Mouse (Mus musculus) stomach, embryonic 14.5 days (tissue): ENCODE measurements around the gene Myh14. TPM values are rescaled to one million over a fixed set of nuclear protein-coding genes. Genes with fewer than 3 reads are reported as not detected.

Experiments used
- ATAC-seq: fragments of 200-750 bp; cut with Nextera tagmentation; 2 replicates; pipeline ENCODE4 v1.8.0; 2017; ENCODE audit warnings: low read depth, moderate TSS enrichment; ENCODE audit not compliant: insufficient number of reproducible peaks, insufficient read depth, low FRiP score
- H3K27ac ChIP-seq: fragments of 300-500 bp; sonication (generic); 2 replicates; pipeline ENCODE4 v1.5.1; 2014; ENCODE audit warnings: mild to moderate bottlenecking, low read length, moderate library complexity, mixed read lengths
- H3K27me3 ChIP-seq: fragments of 300-500 bp; sonication (generic); 2 replicates; pipeline ENCODE4 v1.6.1; 2014; ENCODE audit warnings: low read length, control low read depth, mixed read lengths; ENCODE audit not compliant: control insufficient read depth, insufficient read depth
- H3K36me3 ChIP-seq: fragments of 300-500 bp; sonication (generic); 2 replicates; pipeline ENCODE4 v1.6.1; 2014; ENCODE audit warnings: mild to moderate bottlenecking, control low read depth, low read length, moderate library complexity, mixed read lengths; ENCODE audit not compliant: control insufficient read depth, insufficient read depth
- H3K4me1 ChIP-seq: fragments of 300-500 bp; sonication (generic); 2 replicates; pipeline ENCODE4 v1.6.1; 2014; ENCODE audit warnings: low read length, control low read depth, mixed read lengths; ENCODE audit not compliant: control insufficient read depth, insufficient read depth
- H3K4me2 ChIP-seq: fragments of 300-500 bp; sonication (generic); replicated peaks from 2 replicates; pipeline ENCODE4 v1.6.1; 2014; ENCODE audit warnings: low read depth, low read length, control low read depth
- H3K4me3 ChIP-seq: fragments of 300-500 bp; sonication (generic); 2 replicates; pipeline ENCODE4 v1.5.1; 2014; ENCODE audit warnings: low read depth, low read length, control low read depth
- H3K9ac ChIP-seq: fragments of 300-500 bp; sonication (generic); replicated peaks from 2 replicates; pipeline ENCODE4 v1.6.1; 2014; ENCODE audit warnings: low read depth, mild to moderate bottlenecking, control low read depth, low read length, moderate library complexity, mixed read lengths
- H3K9me3 ChIP-seq: fragments of 300-500 bp; sonication (generic); 2 replicates; pipeline ENCODE4 v1.6.1; 2016; ENCODE audit warnings: low read depth, low read length, control low read depth; ENCODE audit not compliant: control insufficient read depth
- WGBS: fragments of 180-500 bp; shearing (Covaris S2); extraction: QIAGEN DNeasy Blood & Tissue Kit; methylation state at CpG from one replicate; pipeline ENCODE4 v1.1.7; 2014; 5-methylcytosine and 5-hydroxymethylcytosine counted together
- polyA plus RNA-seq: library from polyadenylated mRNA; unstranded; fragments of >200 nt; fragmentation: Nextera tagmentation; extraction: Ambion mirVana; gene quantifications from 2 replicates; pipeline ENCODE4 v1.2.1, GENCODE M21; 2014

Myh14 gene
- polyA plus RNA-seq, 1 experiment from 2014 or later = 15.8 TPM

DNA sequence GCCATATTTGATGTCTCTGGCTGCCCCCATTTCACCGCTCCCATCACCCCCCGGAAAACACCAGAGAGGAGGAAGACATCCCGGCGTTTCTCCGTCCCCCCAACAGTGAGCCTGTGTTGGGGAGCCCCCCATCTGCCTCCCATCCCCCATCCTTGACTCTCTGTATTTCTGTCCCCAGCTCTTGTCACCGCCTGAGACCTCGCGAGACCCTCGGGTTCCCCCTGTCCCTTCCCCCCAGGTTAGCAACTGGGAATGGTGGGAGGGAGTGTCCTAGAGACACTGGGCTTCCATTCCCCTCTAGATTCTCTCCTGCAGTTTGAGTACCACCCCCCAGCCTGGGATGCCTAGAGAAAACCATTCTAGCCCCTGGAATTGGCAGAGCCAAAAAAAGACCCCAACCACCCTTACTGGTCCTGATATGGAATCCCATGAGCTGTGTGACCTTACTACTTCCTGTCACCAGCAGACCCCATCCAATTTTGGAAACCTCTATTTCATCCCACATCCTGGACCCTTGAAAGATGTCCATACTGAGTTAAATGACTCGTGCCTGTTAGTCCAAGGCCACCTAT lies 69.9 kb downstream of the Myh14 start:
- Histone ChIP-seq H3K27me3 (peaks cover 21% of the 10 kb centered on the region), H3K4me1 (peaks cover 3% of the 10 kb centered on the region; the same call in 1 of the 2 replicates), H3K4me2 (no peak overlapping the region), H3K36me3 (no peaks in the 10 kb centered on the region), H3K9ac (no peak overlapping the region), H3K4me3 (no peak overlapping the region), H3K27ac (no peak overlapping the region), H3K9me3 (no peaks in the 10 kb centered on the region)
- WGBS = 77% methylated on average over 10 of the region's 10 CpGs
- ATAC-seq = no peak

DNA sequence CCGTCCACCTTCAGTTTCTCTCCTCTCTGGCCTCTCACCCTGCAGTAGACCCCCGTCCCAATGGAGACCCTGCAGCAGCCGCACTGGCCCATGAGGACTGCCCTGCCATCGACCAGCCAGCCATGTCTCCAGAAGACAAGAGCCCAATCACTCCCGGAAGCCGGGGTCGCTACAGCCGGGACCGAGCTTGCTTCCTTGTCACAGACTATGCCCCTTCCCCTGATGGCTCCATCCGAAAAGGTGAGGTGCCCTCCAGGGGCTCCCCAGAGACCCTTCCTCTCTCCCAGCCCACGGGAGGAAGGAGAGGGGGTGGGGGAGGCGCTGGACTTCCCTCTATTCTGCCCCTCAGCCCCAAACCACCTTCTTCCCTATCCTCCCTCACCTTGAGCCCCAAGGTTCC lies 72.3 kb downstream of the Myh14 start:
- no peak overlapping the region for H3K4me2 ChIP-seq
- H3K4me3 ChIP-seq = no peak overlapping the region
- no peak overlapping the region for H3K27ac ChIP-seq
- ATAC-seq = no peak
- peaks cover 3% of the 10 kb centered on the region; the same call in 1 of the 2 replicates for H3K4me1 ChIP-seq
- H3K9me3 ChIP-seq = no peaks in the 10 kb centered on the region
- H3K36me3 ChIP-seq = no peaks in the 10 kb centered on the region
- WGBS = 86% methylated on average over 12 of the region's 12 CpGs
- peaks cover 20% of the 10 kb centered on the region; the same call in 1 of the 2 replicates for H3K27me3 ChIP-seq
- H3K9ac ChIP-seq = no peak overlapping the region

DNA sequence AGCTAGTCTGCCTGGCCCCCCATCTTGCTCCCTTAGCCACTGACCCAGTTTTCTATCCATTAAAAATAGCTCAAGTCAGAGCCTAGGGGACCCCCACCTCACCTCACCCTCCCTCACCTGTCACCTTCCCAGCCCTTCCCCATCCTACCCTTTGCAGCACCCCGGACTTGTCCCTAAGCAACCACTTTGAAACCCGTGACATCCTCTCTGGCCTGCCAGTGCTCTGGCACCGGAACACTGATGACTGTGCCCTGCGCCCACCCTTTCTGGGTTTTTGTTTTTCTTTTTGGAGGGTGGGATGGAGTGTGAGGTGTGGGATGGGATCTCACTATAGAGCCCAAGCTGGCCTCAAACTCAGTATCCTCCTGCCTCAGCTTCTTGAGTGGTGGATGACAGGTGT lies 73.0 kb downstream of the Myh14 start:
- WGBS = 89% methylated on average over 4 of the region's 4 CpGs
- no peak for ATAC-seq
- H3K36me3 ChIP-seq = no peaks in the 10 kb centered on the region

DNA sequence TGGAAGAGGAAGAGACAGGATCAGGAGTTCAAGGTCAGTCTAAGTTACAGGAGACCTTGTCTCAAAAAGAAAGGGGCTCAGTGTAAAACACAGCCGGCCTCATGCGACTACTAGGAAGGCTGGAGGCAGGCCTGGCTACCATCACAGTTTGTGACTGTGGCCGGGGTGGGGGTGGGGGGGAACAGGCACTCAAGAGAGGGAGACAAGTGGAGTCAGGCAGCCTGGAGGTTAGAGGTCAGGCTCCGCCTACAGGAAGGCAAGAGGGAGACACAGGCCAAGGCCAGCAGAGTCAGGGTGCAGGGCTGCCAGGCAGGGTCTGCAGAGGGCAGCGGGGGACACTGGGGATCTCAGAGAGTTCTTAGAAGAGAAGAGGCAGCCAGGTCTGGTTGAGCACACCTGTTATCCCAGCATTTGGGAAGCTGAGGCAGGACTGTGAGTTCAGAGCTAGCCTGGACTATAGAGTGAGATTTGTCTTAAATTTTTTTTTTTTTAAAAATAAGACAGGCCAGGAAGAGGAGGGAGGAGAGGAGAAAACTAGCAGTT lies 73.6 kb downstream of the Myh14 start:
- H3K27me3 ChIP-seq = peaks cover 25% of the 10 kb centered on the region

More for the DNA sequence above, 73.0 kb downstream of the Myh14 start:
- no peak overlapping the region for H3K27ac ChIP-seq
- peaks cover 3% of the 10 kb centered on the region; the same call in 1 of the 2 replicates for H3K4me1 ChIP-seq
- H3K4me2 ChIP-seq = no peak overlapping the region
- no peak overlapping the region for H3K4me3 ChIP-seq
- no peak overlapping the region for H3K9ac ChIP-seq
- peaks cover 22% of the 10 kb centered on the region for H3K27me3 ChIP-seq
- H3K9me3 ChIP-seq = no peaks in the 10 kb centered on the region

DNA sequence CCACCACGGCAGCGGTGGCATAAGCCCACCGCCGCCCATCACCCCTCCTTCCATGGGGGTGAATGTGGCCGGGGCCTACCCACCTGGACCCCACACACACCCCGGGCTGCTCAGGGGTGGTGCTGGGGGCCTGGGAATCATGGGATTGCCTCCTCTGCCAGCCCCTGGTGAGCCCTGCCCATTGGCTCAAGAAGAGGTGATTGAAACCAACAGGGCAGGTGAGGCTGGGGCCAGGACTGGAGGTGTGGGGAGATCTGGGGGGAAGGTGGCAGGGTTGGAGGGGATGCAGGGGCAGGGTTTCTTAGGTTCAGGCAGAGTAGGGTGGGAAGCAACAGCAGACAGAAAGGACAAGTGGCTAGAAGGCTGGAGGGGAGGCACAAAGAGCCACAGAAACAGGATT lies 74.6 kb downstream of the Myh14 start:
- Histone ChIP-seq H3K27me3 (peaks cover 25% of the 10 kb centered on the region), H3K27ac (no peak overlapping the region), H3K9me3 (no peaks in the 10 kb centered on the region), H3K4me1 (peaks cover 11% of the 10 kb centered on the region), H3K4me2 (no peak overlapping the region), H3K4me3 (no peak overlapping the region), H3K36me3 (no peaks in the 10 kb centered on the region), H3K9ac (no peak overlapping the region)
- 92% methylated on average over 6 of the region's 6 CpGs for WGBS
- ATAC-seq = no peak

More for the DNA sequence above, 73.6 kb downstream of the Myh14 start:
- Histone ChIP-seq H3K9me3 (no peaks in the 10 kb centered on the region), H3K4me2 (no peak overlapping the region), H3K27ac (no peak overlapping the region), H3K4me1 (peaks cover 3% of the 10 kb centered on the region; the same call in 1 of the 2 replicates), H3K9ac (no peak overlapping the region), H3K4me3 (no peak overlapping the region), H3K36me3 (no peaks in the 10 kb centered on the region)
- WGBS = 42% methylated on average over 5 of the region's 5 CpGs
- no peak for ATAC-seq

DNA sequence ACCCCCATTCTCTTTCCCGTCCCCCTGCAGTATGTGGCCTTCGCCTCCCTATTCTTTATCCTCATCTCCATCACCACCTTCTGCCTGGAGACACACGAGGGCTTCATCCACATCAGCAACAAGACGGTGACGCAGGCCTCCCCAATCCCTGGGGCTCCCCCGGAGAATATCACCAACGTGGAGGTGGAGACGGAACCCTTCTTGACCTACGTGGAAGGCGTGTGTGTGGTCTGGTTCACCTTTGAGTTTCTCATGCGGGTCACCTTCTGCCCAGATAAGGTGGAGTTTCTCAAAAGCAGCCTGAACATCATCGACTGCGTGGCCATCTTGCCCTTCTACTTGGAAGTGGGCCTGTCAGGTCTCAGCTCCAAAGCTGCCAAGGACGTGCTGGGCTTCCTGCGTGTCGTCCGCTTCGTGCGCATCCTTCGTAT lies 75.5 kb downstream of the Myh14 start:
- Histone ChIP-seq H3K9me3 (no peaks in the 10 kb centered on the region), H3K9ac (no peak overlapping the region), H3K4me3 (no peak overlapping the region), H3K27ac (no peak overlapping the region), H3K4me2 (no peak overlapping the region), H3K4me1 (peaks cover 12% of the 10 kb centered on the region), H3K27me3 (peaks cover 27% of the 10 kb centered on the region), H3K36me3 (no peaks in the 10 kb centered on the region)
- WGBS = 94% methylated on average over 20 of the region's 20 CpGs
- no peak for ATAC-seq

DNA sequence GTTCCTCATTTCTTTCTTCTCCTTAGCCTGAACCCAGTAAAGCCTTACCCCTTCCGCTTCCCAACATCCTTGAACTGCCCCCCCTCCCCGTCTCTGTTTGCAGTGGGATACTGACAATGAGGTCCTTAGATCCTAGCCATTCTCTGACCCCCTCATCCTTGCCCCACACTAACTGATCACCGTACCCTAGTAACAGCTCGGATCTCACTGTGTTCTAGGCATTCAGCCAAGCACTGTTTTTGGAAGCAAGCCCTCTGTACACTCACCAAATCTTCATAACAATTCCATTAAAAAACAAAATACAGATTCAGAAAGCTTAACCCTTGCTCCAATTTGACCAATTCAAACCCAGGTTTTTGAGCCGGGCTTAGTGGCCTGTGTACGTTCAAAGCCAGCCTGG lies 76.4 kb downstream of the Myh14 start:
- no peak for ATAC-seq
- H3K9ac ChIP-seq = no peak overlapping the region
- 56% methylated on average over 6 of the region's 6 CpGs for WGBS
- H3K27ac ChIP-seq = no peak overlapping the region
- no peaks in the 10 kb centered on the region for H3K36me3 ChIP-seq
- peaks cover 12% of the 10 kb centered on the region for H3K4me1 ChIP-seq
- no peaks in the 10 kb centered on the region for H3K9me3 ChIP-seq
- no peak overlapping the region for H3K4me3 ChIP-seq
- H3K27me3 ChIP-seq = peaks cover 27% of the 10 kb centered on the region
- no peak overlapping the region for H3K4me2 ChIP-seq

DNA sequence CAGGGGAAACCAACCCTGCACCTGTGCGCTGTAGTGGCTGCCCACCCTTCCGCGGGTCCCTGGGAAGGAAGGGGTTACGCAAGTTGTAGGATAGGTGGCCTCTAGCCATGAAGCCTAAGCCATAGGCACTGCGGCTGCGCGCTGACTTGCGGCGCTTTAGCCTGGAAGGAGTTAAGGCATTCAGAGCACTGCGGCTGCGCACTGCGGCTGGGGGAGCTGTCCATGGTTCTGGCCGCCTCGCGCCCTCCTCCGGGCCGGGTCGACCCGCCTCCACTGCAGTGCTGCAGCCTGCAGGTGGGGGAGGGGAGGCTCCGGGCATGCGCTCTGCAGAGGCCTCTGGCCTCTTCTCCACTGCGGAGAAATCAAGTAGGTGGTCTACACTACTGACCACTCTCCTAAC lies 76.9 kb downstream of the Myh14 start:
- Histone ChIP-seq H3K36me3 (no peaks in the 10 kb centered on the region), H3K4me3 (no peak overlapping the region), H3K4me1 (peaks cover 13% of the 10 kb centered on the region), H3K9ac (no peak overlapping the region), H3K9me3 (no peaks in the 10 kb centered on the region), H3K27ac (no peak overlapping the region), H3K27me3 (peaks cover 27% of the 10 kb centered on the region), H3K4me2 (no peak overlapping the region; the same call in 1 of the 2 replicates)
- under 1% methylated on average over 22 of the region's 22 CpGs for whole genome bisulfite sequencing
- peak; percentile 24; the same call in 1 of the 2 replicates for ATAC-seq

DNA sequence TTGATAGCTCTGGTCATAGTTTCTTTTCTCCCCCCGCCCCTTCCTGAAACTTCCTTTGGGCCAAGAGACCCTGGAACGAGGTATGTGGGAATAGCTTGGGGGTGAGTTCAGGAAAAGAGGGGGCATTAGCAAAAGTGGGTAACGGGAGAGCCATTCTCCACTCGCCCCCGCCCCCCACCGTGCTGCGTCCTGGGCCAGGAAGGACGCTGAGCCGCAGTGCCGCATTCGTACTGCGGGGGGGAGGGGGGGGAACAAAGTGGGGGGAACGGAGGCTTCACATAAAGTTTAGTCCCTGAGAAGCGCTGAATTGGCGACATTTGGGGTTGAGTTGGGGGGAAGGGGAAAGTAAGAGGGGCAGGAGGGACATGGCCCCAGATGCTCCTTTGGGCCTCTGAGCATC lies 77.6 kb downstream of the Myh14 start:
- 4% methylated on average over 14 of the region's 15 CpGs for WGBS
- Histone ChIP-seq H3K9ac (no peak overlapping the region), H3K4me1 (peaks cover 19% of the 10 kb centered on the region), H3K27ac (no peak overlapping the region), H3K36me3 (no peaks in the 10 kb centered on the region), H3K4me3 (no peak overlapping the region), H3K4me2 (no peak overlapping the region), H3K27me3 (peaks cover 32% of the 10 kb centered on the region), H3K9me3 (no peaks in the 10 kb centered on the region)
- ATAC-seq = no peak
